Mouse (Mus musculus) heart, postnatal 0 days (tissue): ENCODE data around the gene Grid1.

Experiments used
- CTCF ChIP-seq: IDR thresholded peaks from 2 replicates; pipeline ENCODE4 v1.5.1; 2016; ENCODE audit warnings: antibody characterized with exemption, control low read depth, low read depth
- EP300 ChIP-seq: IDR thresholded peaks from 2 replicates; pipeline ENCODE4 v1.6.1; 2016; ENCODE audit warnings: antibody characterized with exemption, low read depth

- TF ChIP-seq CTCF: no peak
- TF ChIP-seq EP300: no peak
These were observed 260.0 kb downstream of the Grid1 start for GRCm38 (mm10) chr14:35079954-35080353.
